Mouse (Mus musculus): Measurements from ENCODE around the gene Arhgap1. TPM values are rescaled to one million over a fixed set of nuclear protein-coding genes. Genes with fewer than 3 reads are reported as not detected.
A peak's percentile ranks its signal among the peaks of the same experiment; 100 is the strongest.

The Arhgap1 gene
- polyA plus RNA-seq, 1 experiment = 23.7 TPM

DNA sequence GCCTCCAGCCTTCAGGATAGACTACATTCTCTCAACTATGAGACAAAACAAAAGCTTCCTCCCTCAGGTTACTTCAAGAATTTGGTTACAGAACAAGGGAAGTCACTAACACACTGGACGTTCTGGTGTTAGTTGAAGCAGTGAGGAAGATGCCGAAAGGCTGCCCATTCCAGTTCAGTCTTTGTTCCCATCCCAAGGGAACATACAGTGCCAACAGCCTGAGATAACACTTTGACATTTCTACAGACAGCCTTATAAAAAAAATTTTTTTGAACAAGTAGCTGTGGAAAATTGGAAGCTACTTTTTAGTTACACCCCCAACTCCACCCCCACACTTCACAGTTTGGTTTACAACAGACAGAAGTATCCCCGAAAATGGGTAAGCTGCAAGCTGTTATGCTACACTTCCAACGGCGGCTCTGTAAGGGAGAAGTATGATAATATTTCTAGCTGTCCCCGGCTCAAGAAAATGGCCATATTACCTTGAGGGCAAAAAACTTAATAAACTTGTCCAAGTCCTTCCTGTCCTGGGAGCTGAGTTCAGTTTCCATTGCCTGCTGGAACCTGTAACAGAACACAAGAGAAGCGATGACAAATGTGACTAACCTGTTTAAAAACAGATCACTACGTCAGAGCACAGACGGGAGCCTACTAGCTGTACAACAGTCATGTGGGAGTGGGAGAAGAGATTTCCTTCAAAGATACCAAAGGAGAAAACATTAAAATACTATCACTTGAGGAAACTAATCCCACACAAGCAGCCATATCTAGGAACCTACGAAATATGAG is 46.0 kb downstream of the Arhgap1 start:
- 0 out of 2 replicates have a peak overlapping the region, but pooled peaks have one; percentile 13 for H3K27ac ChIP-seq (ENCODE audit: control insufficient read depth, insufficient read depth, low read depth, low read length)
- H3K27me3 ChIP-seq (ENCODE audit: control insufficient read depth, insufficient read depth, low read length) = no peaks in the 10 kb centered on the region
- no peaks in the 10 kb centered on the region for H3K4me1 ChIP-seq (ENCODE audit: control insufficient read depth, insufficient read depth, low read length)
- no peaks in the 10 kb centered on the region; the same call in 1 of the 2 replicates for H3K36me3 ChIP-seq (ENCODE audit: control insufficient read depth, insufficient read depth, low read length)
- no peak overlapping the region for H3K4me3 ChIP-seq (ENCODE audit: control insufficient read depth, low read depth, low read length)
- TF ChIP-seq CTCF (IDR thresholded peaks at IDR 0.05; ENCODE audit: control insufficient read depth, insufficient read depth, insufficient replicate concordance, low read depth, low read length) = no peak
- TF ChIP-seq POLR2A (IDR thresholded peaks at IDR 0.05; ENCODE audit: control insufficient read depth, low read depth, low read length) = no peak

DNA sequence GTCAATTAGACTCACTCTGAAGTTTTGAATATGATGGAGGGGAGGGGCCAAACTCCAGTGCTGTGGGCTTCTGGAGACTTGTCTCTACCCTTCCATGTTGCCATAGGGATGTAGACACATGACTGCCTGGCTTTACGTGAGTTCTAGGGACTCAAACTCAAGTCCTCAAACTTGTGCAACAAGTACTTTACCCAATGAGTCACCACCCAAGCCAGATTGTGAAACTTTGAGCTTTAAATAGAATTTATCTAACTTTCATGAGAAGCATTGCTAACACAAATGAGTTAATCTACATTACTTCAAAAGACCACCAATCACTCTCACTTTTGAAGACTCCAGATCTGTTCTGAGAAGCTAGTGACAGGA is 46.5 kb downstream of the Arhgap1 start:
- H3K27ac ChIP-seq (ENCODE audit: control insufficient read depth, insufficient read depth, low read depth, low read length) = no peak overlapping the region
- TF ChIP-seq CTCF (IDR thresholded peaks at IDR 0.05; ENCODE audit: control insufficient read depth, insufficient read depth, insufficient replicate concordance, low read depth, low read length) (no peak), POLR2A (IDR thresholded peaks at IDR 0.05; ENCODE audit: control insufficient read depth, low read depth, low read length) (no peak)
- H3K27me3 ChIP-seq (ENCODE audit: control insufficient read depth, insufficient read depth, low read length) = no peaks in the 10 kb centered on the region
- no peak overlapping the region for H3K4me3 ChIP-seq (ENCODE audit: control insufficient read depth, low read depth, low read length)
- H3K36me3 ChIP-seq (ENCODE audit: control insufficient read depth, insufficient read depth, low read length) = no peaks in the 10 kb centered on the region; the same call in 1 of the 2 replicates
- no peaks in the 10 kb centered on the region for H3K4me1 ChIP-seq (ENCODE audit: control insufficient read depth, insufficient read depth, low read length)

DNA sequence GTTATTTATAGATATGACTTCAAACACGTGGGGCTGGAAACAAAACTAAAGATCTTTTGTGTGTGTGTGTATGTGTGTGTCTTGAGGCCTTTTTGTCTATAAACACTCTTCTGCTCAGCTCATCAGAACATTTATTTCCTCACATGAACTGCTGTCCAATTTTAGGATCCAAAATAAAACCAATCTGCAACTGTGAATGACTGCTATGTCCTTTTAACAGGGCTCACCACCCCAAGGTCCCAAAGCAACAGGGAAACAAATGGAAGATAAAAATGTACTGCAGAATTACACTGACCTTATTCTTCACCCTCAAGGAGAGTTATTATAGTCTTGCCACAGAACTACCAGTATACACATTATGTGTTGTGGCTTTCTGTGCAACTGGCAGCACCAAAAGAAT is 49.6 kb downstream of the Arhgap1 start:
- no peak overlapping the region for H3K27ac ChIP-seq (ENCODE audit: control insufficient read depth, insufficient read depth, low read depth, low read length)
- no peak overlapping the region; the same call in 1 of the 2 replicates for H3K4me3 ChIP-seq (ENCODE audit: control insufficient read depth, low read depth, low read length)
- TF ChIP-seq CTCF (IDR thresholded peaks at IDR 0.05; ENCODE audit: control insufficient read depth, insufficient read depth, insufficient replicate concordance, low read depth, low read length) = no peak
- no peak for TF ChIP-seq POLR2A (IDR thresholded peaks at IDR 0.05; ENCODE audit: control insufficient read depth, low read depth, low read length)
- H3K36me3 ChIP-seq (ENCODE audit: control insufficient read depth, insufficient read depth, low read length) = no peaks in the 10 kb centered on the region; the same call in 1 of the 2 replicates
- H3K4me1 ChIP-seq (ENCODE audit: control insufficient read depth, insufficient read depth, low read length) = no peaks in the 10 kb centered on the region
- no peaks in the 10 kb centered on the region for H3K27me3 ChIP-seq (ENCODE audit: control insufficient read depth, insufficient read depth, low read length)

DNA sequence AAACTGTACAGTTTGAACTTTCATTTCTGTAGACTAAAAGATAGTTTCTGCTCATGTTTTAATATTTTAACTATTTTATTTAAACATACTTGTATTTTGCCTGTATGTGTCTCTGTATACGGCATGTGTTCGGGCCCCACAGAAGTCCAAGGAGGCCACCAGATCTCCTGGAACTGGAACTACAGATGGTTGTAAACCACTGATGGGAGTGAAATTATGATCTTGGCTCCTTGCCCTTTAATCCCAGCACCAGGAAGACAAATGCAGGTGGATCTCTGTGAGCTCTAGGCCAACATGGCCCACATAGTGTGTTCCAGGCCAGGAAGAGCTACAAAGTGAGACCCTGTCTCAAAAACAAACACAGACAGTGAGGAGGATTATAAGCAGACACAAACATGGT is 51.7 kb downstream of the Arhgap1 start:
- Histone ChIP-seq H3K27ac (ENCODE audit: control insufficient read depth, insufficient read depth, low read depth, low read length) (no peak overlapping the region), H3K36me3 (ENCODE audit: control insufficient read depth, insufficient read depth, low read length) (no peaks in the 10 kb centered on the region), H3K4me1 (ENCODE audit: control insufficient read depth, insufficient read depth, low read length) (no peaks in the 10 kb centered on the region), H3K4me3 (ENCODE audit: control insufficient read depth, low read depth, low read length) (no peak overlapping the region), H3K27me3 (ENCODE audit: control insufficient read depth, insufficient read depth, low read length) (no peaks in the 10 kb centered on the region)
- no peak for TF ChIP-seq POLR2A (IDR thresholded peaks at IDR 0.05; ENCODE audit: control insufficient read depth, low read depth, low read length)
- no peak for TF ChIP-seq CTCF (IDR thresholded peaks at IDR 0.05; ENCODE audit: control insufficient read depth, insufficient read depth, insufficient replicate concordance, low read depth, low read length)

DNA sequence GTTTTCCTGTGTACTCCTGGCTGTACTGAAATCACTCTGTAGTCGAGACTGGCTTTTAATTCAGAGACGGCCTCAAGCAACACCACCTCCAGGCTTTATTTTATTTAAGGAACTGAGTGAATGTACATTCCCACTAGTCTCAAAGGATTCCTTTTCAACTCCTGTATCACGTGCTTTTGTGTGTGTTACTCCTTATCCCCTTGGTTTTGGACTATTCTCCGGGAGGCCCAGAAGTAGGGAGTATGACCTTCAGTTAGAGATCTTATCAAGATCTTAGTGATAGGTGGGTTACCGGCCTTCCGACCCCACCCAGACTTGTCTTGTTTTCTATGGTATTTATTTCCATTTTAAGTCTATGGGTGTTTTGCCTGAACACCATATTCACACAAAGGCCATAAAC is 56.1 kb downstream of the Arhgap1 start:
- Histone ChIP-seq H3K36me3 (ENCODE audit: control insufficient read depth, insufficient read depth, low read length) (no peaks in the 10 kb centered on the region), H3K4me1 (ENCODE audit: control insufficient read depth, insufficient read depth, low read length) (peaks cover 3% of the 10 kb centered on the region), H3K27ac (ENCODE audit: control insufficient read depth, insufficient read depth, low read depth, low read length) (no peak overlapping the region), H3K27me3 (ENCODE audit: control insufficient read depth, insufficient read depth, low read length) (no peaks in the 10 kb centered on the region), H3K4me3 (ENCODE audit: control insufficient read depth, low read depth, low read length) (no peak overlapping the region)
- no peak for TF ChIP-seq POLR2A (IDR thresholded peaks at IDR 0.05; ENCODE audit: control insufficient read depth, low read depth, low read length)
- no peak for TF ChIP-seq CTCF (IDR thresholded peaks at IDR 0.05; ENCODE audit: control insufficient read depth, insufficient read depth, insufficient replicate concordance, low read depth, low read length)

DNA sequence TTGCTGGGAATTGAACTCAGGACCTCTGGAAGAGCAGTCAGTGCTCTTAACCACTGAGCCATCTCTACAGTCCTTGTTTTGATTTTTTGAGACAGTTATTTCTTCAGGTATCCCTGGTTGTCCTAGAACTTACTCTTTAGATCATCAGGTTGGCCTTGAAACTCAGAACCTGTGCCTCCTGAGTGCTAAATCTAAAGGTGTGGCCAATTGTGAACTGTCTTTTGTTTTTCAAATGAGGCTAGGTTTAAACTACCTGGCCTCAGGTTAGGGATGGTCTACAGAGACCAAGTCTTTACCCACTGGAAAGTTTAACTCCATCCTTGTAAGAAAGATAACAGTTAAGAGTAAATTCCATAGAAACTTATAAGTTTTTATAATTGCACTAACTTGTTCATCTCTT is 56.8 kb downstream of the Arhgap1 start:
- H3K27ac ChIP-seq (ENCODE audit: control insufficient read depth, insufficient read depth, low read depth, low read length) = no peak overlapping the region
- no peak for TF ChIP-seq POLR2A (IDR thresholded peaks at IDR 0.05; ENCODE audit: control insufficient read depth, low read depth, low read length)
- TF ChIP-seq CTCF (IDR thresholded peaks at IDR 0.05; ENCODE audit: control insufficient read depth, insufficient read depth, insufficient replicate concordance, low read depth, low read length) = no peak

DNA sequence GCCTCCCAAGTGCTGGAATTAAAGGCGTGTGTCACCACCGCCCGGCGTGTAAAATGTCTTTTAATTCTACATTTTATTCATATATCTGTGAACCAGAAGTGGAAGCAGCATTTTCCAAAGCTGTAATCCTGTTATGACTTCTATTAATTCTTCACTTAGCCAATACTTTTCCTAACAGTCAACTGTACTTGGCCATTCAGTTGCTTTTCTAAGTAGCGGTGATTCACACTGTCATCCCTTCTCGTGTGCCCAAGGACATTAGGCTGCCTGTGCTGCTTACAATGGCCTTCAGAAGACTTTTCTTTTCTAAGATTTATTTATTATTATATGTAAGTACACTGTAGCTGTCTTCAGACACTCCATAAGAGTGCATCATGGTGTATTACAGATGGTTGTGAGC is 58.7 kb downstream of the Arhgap1 start:
- H3K27me3 ChIP-seq (ENCODE audit: control insufficient read depth, insufficient read depth, low read length) = no peaks in the 10 kb centered on the region
- no peak overlapping the region for H3K4me3 ChIP-seq (ENCODE audit: control insufficient read depth, low read depth, low read length)
- TF ChIP-seq POLR2A (IDR thresholded peaks at IDR 0.05; ENCODE audit: control insufficient read depth, low read depth, low read length) (no peak), CTCF (IDR thresholded peaks at IDR 0.05; ENCODE audit: control insufficient read depth, insufficient read depth, insufficient replicate concordance, low read depth, low read length) (no peak)
- peaks cover 3% of the 10 kb centered on the region for H3K4me1 ChIP-seq (ENCODE audit: control insufficient read depth, insufficient read depth, low read length)
- H3K36me3 ChIP-seq (ENCODE audit: control insufficient read depth, insufficient read depth, low read length) = no peaks in the 10 kb centered on the region
- H3K27ac ChIP-seq (ENCODE audit: control insufficient read depth, insufficient read depth, low read depth, low read length) = no peak overlapping the region

More for the DNA sequence above, 56.8 kb downstream of the Arhgap1 start:
- Histone ChIP-seq H3K4me1 (ENCODE audit: control insufficient read depth, insufficient read depth, low read length) (peaks cover 3% of the 10 kb centered on the region), H3K4me3 (ENCODE audit: control insufficient read depth, low read depth, low read length) (no peak overlapping the region), H3K36me3 (ENCODE audit: control insufficient read depth, insufficient read depth, low read length) (no peaks in the 10 kb centered on the region), H3K27me3 (ENCODE audit: control insufficient read depth, insufficient read depth, low read length) (no peaks in the 10 kb centered on the region)
